Mouse (Mus musculus) liver, adult 2 months (tissue): ENCODE measurements around the gene Aftph.

Experiments used
- CTCF ChIP-seq: fragments of 200-500 bp; IDR thresholded peaks from 2 replicates; pipeline ENCODE4 v1.5.1; 2011; ENCODE audit warnings: low read depth, low read length, control low read depth
- POLR2A ChIP-seq: fragments of 200-500 bp; IDR thresholded peaks from 2 replicates; pipeline ENCODE4 v1.6.1; 2011; ENCODE audit warnings: low read length, control low read depth; ENCODE audit not compliant: insufficient read depth; ENCODE audit errors: extremely low read depth

GRCm38 (mm10) chr11:20644872-20645271 lies 96.5 kb downstream of the Aftph start:
- TF ChIP-seq POLR2A (no peak), CTCF (no peak)
